Mouse (Mus musculus) brain, adult 2 months (tissue): ENCODE results near the gene Rnf26.

ENCODE experiments used
- DNase-seq: peaks from one replicate; pipeline ENCODE4 v3.0.0; 2011; ENCODE audit warnings: low read depth, low spot score

The Rnf26 gene

GRCm38 (mm10) chr9:44093612-44094503, 19.5 kb downstream of the Rnf26 start:
- DNase-seq = peak; percentile 94

DNA sequence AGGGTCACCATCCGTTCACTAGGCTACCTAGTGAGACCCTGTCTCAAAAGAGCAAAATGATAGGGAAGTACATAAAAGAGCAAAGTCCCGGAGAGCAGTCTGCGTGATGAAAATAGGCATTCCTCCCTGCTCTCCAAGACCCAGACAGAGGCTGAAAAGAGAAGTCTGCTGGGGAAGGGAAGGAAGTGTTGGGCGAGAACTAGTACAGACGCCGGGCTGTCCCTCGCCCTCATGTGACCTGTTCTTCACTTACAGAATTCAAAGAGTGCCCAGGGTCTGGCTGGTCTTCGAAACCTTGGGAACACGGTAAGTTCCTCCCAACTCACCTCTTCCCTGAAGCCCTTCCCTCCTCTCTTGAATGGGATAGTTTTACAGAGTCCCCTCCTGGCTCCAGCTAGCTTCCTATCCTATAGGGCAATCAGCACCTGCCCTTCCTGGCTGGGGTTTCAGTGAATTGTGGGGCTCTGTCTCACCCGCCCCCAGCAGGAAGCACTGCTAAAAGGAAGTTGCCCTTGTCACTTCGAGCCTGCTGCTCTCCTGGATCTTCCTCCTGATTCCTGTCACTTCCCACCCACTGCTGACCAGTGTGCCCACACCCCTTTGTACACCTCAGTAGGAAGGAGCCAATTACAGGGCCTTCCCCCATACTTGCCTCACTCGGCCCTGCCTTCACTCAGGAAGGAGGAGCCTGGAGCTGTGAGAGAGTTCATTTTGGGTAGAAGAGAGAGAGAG, 24.3 kb downstream of the Rnf26 start:
- peak; percentile 73 for DNase-seq

GRCm38 (mm10) chr9:44087761-44088455, 25.4 kb downstream of the Rnf26 start:
- peak; percentile 92 for DNase-seq

DNA sequence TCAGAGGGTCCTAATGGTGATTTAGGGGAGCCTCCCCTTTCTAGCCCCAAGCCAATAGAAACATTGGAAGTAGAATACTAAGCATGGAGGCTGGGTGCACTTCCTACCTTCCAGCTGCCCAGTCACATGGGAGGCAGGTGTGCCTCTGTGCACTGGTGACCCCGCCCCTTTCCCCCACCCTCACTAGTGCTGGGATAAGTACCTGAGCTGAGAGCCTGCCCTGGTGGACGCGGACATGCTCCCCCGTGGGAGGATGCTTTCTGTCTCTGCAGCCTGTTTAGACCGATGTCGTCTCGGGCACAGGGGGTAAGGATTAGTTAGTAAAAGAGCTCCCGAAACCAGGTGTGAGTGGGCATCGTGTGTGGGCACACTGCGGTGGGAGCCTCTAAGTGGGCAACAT, 26.4 kb downstream of the Rnf26 start:
- peak; percentile 67 for DNase-seq

DNA sequence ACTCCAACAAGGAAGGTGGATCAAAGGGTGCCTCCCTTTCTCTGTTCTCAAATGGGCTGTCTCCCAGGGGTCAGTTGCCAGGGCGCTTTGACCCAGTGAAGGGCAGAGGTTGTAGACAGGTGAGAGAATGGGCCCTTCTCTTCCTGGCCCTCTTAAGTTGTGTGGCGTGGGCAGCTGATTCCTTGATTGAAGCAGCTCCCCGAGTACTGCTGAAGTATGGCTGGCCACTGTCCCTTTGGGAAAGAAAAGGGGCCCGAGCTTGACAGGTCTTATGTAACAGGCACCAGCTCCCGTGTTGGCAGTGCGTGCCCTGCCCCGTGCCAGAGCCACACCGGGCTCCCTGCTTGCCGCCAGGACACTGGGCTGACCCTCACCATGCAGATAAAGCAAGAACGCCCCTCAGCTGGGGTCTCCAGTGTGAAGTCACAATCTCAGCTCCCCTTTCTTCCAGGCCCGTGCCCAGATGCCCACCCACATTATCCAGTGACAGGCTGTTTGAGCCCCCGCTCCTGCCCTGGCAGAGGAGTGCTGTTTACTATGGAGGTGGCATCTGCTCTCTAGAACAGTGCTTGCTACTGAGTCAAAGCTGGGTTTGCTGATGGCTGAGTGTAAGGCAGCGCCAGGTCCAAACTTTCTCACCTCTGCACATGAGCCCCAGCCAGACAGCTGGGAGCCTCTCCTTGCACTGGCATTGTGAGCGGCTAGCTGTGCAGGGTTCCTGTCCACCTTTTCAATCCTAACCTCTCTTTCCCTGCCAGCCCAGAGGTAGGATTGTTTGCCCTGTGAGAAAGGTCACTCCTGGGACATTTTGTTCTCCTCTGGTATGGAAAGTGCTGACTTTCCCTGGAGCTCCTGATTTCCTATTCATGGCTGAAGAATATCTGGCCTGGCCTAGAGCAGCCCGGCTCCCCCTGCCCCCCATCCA, 27.3 kb downstream of the Rnf26 start:
- DNase-seq = peak; percentile 92

DNA sequence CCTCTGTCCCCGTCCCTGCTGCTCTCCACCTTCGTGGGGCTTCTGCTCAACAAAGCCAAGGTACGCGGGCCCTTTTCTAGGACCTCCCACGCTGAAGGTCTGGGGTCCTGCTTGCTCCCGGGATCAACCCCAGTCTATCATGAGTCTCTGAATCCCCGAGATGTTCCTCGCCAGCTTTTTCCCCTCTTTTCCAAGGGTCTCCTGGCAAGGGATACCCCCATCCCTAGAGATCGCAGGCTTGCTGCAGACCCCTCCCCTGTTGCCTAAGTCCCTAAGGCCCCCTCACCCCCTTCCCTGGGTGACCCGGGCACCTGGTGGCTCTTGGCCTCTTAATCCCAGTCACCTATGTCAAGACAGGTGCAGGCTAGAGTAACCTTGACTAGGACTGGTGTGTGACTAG, 28.0 kb downstream of the Rnf26 start:
- no peak for DNase-seq

DNA sequence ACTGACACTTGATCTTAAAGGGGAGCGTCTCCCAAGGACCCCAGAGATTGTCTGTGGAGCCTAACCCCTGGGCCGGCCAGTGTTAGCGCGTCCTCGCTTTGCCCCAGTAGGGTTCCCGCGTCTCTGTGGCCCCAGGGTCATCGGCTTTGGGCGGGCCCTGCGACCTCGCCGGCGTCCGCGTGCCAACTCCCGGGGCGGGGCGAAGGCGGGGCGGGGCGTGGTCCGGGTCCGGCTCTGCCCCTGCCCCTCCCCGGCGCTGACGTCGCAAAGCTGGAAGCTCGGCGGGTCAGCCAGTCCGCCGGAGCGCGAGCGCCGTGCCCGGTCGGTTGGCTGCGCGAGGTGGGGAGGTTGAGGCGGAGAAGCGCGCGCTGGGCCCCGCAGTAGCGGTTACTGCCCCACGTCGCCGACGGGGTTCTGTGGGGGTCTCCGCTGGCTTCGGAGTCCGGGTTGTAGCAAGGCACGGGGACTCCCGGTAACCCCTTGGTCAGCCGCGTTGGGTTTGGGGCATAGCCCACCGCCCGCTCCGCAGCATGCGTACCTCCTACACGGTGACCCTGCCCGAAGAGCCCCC, 28.6 kb downstream of the Rnf26 start:
- peak; percentile 96 for DNase-seq

GRCm38 (mm10) chr9:44084236-44084635, 29.1 kb downstream of the Rnf26 start:
- peak; percentile 32 for DNase-seq

DNA sequence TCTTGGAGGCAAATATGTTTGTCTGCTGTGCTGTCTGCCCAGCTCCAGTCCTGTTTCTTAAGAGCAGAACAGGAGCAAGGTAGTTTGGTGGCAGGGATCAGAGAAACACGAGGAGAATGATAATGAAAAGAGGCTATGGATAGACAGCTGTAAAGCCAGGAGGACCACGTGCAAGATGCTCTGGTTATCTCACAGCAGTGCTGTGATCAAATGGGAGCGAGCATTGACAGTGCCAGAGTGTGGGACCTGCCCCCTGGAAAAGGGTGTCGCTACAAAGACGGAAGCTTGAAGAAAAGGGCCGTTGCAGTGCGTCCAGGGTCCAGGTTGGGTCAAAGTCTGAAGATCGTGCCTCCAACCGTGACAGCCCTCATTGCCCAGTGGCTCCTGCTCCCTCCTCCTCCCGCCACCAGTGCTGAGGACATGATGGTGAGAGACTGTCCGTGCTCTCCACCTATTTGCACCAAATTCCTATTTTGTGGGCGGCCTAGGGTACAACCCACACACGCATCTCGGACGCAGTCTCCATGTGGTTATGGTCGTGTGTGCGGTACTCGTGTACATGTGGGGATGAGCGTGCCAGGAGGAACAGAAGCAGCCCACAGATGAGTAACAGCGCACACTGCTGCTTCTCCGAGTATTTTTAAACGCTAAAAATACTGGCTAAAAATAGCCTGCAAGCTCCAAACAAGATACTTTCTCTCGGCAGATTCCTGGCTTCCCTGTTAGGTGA, 29.8 kb downstream of the Rnf26 start:
- peak; percentile 94 for DNase-seq

- DNase-seq = no peak
These were observed 31.1 kb downstream of the Rnf26 start for GRCm38 (mm10) chr9:44082266-44082665.

DNA sequence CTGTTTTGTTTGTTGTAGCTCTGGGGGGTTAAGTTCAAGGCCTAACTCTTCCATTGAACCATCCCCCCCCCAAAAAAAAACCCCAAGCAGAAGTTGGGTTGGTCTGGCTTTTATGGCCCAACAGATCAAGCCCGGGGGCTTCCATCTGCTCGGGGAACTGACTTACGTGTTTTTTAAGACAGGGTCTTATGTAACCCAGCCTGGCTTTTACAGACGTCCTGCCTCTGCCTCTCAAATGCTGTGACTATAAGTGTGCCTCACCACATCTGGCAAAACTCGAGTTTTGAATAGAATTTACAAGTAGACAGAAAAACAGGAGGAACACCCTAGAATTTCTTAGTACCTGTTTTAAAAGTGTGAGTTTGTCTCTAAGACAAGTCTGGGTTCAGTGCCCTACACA, 31.7 kb downstream of the Rnf26 start:
- DNase-seq = no peak

GRCm38 (mm10) chr9:44080953-44081352, 32.4 kb downstream of the Rnf26 start:
- peak; percentile 82 for DNase-seq

GRCm38 (mm10) chr9:44079997-44080780, 33.1 kb downstream of the Rnf26 start:
- DNase-seq = no peak

GRCm38 (mm10) chr9:44078955-44079756, 34.2 kb downstream of the Rnf26 start:
- peak; percentile 98 for DNase-seq

DNA sequence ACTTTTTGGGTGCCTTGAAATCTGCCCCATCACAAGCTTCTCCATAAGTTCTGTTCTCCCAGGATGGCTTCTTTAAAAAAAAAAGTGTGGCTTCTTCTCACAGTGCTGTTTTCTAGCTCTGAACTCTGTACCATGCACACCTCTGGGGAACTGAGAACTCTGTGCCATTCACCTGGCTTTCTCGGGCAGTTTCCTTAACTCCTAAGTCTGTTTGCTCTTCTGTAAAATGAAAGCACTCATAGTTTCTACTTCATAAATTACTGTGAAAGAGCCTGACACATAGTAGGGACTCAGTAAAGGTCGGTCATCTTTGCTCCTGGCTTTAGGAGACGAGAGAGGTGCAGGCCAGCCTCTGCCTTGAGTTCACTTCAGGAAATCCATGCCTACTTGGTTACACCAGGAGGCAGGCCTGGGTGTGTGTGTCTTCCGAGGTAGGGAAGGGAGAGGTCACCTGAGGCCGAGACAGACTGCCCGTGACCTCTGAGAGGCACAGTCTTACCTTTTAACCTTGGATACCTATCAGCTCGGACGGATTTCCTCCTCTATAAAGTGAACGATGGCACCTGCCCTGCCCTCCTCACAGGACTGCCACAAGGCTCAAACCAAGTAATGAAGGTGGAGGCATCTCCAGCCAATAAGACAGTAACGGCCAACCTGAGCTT, 35.0 kb downstream of the Rnf26 start:
- no peak for DNase-seq

GRCm38 (mm10) chr9:44077266-44077910, 35.9 kb downstream of the Rnf26 start:
- DNase-seq = no peak

DNA sequence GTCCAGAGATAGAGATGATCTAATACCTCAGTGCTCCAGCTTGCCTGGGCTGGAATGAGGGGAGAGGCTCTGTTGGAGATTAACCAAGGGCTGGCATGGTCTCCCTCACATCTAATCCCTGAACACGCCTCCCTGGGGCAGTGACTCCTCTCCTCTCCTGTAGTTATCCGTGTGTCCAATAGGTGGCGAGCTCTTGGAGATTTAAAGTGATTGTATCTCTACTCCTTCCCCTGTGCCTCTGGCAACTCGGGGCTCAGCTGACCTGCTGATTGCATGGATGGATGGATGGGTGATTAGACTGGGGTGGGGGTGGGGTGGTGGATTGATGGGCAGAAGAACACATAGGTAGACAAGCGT, 36.6 kb downstream of the Rnf26 start:
- DNase-seq = peak; percentile 89
